Mouse (Mus musculus) 3134 (cell line): ENCODE results near the gene AU022252.
A peak's percentile ranks its signal among the peaks of the same experiment; 100 is the strongest.

Source experiments
- DNase-seq: peaks from one replicate; pipeline ENCODE4 v3.0.0-alpha.2; 2011; ENCODE audit warnings: low spot score; ENCODE audit not compliant: insufficient read length; ENCODE audit errors: extremely low read depth

AU022252 gene

GRCm38 (mm10) chr4:119245556-119245955 lies 13.0 kb upstream of the AU022252 start:
- peak; percentile 38 for DNase-seq

GRCm38 (mm10) chr4:119244468-119245240 lies 12.1 kb upstream of the AU022252 start:
- no peak for DNase-seq

- no peak for DNase-seq
Measured at GRCm38 (mm10) chr4:119242571-119242970, 10.1 kb upstream of the AU022252 start.

- no peak for DNase-seq
Measured at GRCm38 (mm10) chr4:119241664-119242063, 9.2 kb upstream of the AU022252 start.

- DNase-seq: peak; percentile 51
Measured at GRCm38 (mm10) chr4:119239181-119239682, 6.7 kb upstream of the AU022252 start.

GRCm38 (mm10) chr4:119238661-119239060 lies 6.1 kb upstream of the AU022252 start:
- DNase-seq: no peak

GRCm38 (mm10) chr4:119234348-119234747 lies 1.8 kb upstream of the AU022252 start:
- DNase-seq: no peak

- DNase-seq: peak; percentile 62
Measured at GRCm38 (mm10) chr4:119233256-119233901, 867 bp upstream of the AU022252 start.

- no peak for DNase-seq
Measured at GRCm38 (mm10) chr4:119226751-119227150, 5.8 kb downstream of the AU022252 start.

- no peak for DNase-seq
Measured at GRCm38 (mm10) chr4:119225719-119226118, 6.8 kb downstream of the AU022252 start.

GRCm38 (mm10) chr4:119224534-119224933 lies 8.0 kb downstream of the AU022252 start:
- no peak for DNase-seq

GRCm38 (mm10) chr4:119223696-119224095 lies 8.8 kb downstream of the AU022252 start:
- peak; percentile 47 for DNase-seq

- no peak for DNase-seq
Measured at GRCm38 (mm10) chr4:119218169-119218568, 14.3 kb downstream of the AU022252 start, which contains the start of gene Tmem269. Tmem269 (minus strand) TSS chr4:119218217.

GRCm38 (mm10) chr4:119216667-119217066 lies 15.8 kb downstream of the AU022252 start:
- no peak for DNase-seq

GRCm38 (mm10) chr4:119204672-119205071 lies 27.8 kb downstream of the AU022252 start:
- no peak for DNase-seq

- no peak for DNase-seq
Measured at GRCm38 (mm10) chr4:119198105-119198504, 34.4 kb downstream of the AU022252 start.

- DNase-seq: no peak
Measured at GRCm38 (mm10) chr4:119195582-119196320, 36.8 kb downstream of the AU022252 start.

- peak; percentile 93 for DNase-seq
Measured at GRCm38 (mm10) chr4:119194909-119195581, 37.5 kb downstream of the AU022252 start, which contains the start of gene Svbp. Svbp (plus strand) TSS chr4:119195306.

GRCm38 (mm10) chr4:119192757-119193156 lies 39.8 kb downstream of the AU022252 start:
- no peak for DNase-seq

- DNase-seq: no peak
Measured at GRCm38 (mm10) chr4:119191273-119191672, 41.2 kb downstream of the AU022252 start.
